Mouse (Mus musculus): ENCODE results near the gene Ube2q2. TPM values are rescaled to one million over a fixed set of nuclear protein-coding genes. Genes with fewer than 3 reads are reported as not detected.
A peak's percentile ranks its signal among the peaks of the same experiment; 100 is the strongest.

Gene Ube2q2
- polyA plus RNA-seq, 1 experiment from 2014 or later = 41.3 TPM

GRCm38 (mm10) chr9:55131851-55132250 lies 16.8 kb upstream of the Ube2q2 start:
- H3K27me3 ChIP-seq = no peaks in the 10 kb centered on the region
- H3K36me3 ChIP-seq = no peaks in the 10 kb centered on the region
- no peak overlapping the region for H3K27ac ChIP-seq (replicated peaks)
- no peak overlapping the region for H3K4me2 ChIP-seq
- no peaks in the 10 kb centered on the region for H3K4me1 ChIP-seq (replicated peaks)
- H3K9me3 ChIP-seq = no peaks in the 10 kb centered on the region
- H3K4me3 ChIP-seq = no peak overlapping the region
- no peak for ATAC-seq (ENCODE audit: low FRiP score, low read depth)
- H3K9ac ChIP-seq = no peak overlapping the region

DNA sequence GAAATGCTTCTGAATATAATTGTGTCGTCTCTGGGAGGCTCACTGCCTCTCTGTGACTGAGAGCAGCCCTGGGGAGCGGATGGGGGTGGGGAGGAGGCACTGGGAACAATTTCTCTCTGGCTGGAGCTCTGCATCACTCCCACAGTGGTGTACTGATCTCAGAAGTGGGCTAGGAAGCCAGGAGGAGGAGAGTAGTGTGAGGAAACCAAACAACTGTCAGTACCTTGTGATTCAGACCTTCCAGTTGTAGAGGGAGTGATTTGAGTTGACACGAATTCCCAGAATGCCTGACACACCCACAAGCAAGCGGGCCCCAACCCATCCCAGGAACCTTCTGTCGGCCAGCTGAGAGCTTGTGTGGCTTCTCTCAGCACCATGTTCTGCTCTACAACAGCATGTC lies 12.1 kb upstream of the Ube2q2 start:
- no peak for ATAC-seq (ENCODE audit: low FRiP score, low read depth)
- Histone ChIP-seq H3K4me2 (no peak overlapping the region), H3K4me3 (no peak overlapping the region), H3K9me3 (no peaks in the 10 kb centered on the region), H3K9ac (no peak overlapping the region), H3K27ac (replicated peaks) (no peak overlapping the region), H3K4me1 (replicated peaks) (no peaks in the 10 kb centered on the region), H3K27me3 (no peaks in the 10 kb centered on the region), H3K36me3 (no peaks in the 10 kb centered on the region)
- WGBS = 53% methylated on average over 5 of the region's 5 CpGs

DNA sequence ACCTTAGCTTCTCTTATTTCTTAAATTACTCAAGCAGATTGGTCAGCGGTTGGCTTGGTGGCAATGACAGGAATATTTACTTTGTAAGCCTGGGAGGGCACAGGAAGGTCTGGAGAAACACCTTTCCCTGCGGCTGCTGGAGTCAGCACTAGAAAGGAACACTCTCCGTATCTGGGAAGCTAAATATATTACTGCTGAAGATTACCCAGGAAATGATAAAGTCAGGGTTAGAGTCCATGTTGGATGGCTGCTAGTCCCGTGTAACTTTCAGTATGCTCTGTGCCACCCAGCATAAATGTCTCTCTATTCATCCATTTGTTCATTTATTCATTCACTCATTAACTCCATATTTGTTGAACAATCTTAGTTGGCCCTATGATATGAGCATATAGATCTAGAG lies 11.5 kb upstream of the Ube2q2 start:
- Histone ChIP-seq H3K4me1 (replicated peaks) (no peaks in the 10 kb centered on the region), H3K36me3 (no peaks in the 10 kb centered on the region), H3K4me2 (no peak overlapping the region), H3K9ac (no peak overlapping the region), H3K27me3 (no peaks in the 10 kb centered on the region), H3K4me3 (no peak overlapping the region), H3K9me3 (no peaks in the 10 kb centered on the region), H3K27ac (replicated peaks) (no peak overlapping the region)
- ATAC-seq (ENCODE audit: low FRiP score, low read depth) = no peak
- WGBS = 85% methylated on average over 4 of the region's 4 CpGs

- Histone ChIP-seq H3K4me3 (no peak overlapping the region), H3K27ac (replicated peaks) (no peak overlapping the region), H3K27me3 (no peaks in the 10 kb centered on the region), H3K9me3 (no peaks in the 10 kb centered on the region), H3K4me1 (replicated peaks) (no peaks in the 10 kb centered on the region), H3K4me2 (no peak overlapping the region), H3K9ac (no peak overlapping the region), H3K36me3 (no peaks in the 10 kb centered on the region)
- ATAC-seq (ENCODE audit: low FRiP score, low read depth) = no peak
- 69% methylated on average over 5 of the region's 5 CpGs for WGBS
Measured at GRCm38 (mm10) chr9:55139958-55140357, 8.7 kb upstream of the Ube2q2 start.

DNA sequence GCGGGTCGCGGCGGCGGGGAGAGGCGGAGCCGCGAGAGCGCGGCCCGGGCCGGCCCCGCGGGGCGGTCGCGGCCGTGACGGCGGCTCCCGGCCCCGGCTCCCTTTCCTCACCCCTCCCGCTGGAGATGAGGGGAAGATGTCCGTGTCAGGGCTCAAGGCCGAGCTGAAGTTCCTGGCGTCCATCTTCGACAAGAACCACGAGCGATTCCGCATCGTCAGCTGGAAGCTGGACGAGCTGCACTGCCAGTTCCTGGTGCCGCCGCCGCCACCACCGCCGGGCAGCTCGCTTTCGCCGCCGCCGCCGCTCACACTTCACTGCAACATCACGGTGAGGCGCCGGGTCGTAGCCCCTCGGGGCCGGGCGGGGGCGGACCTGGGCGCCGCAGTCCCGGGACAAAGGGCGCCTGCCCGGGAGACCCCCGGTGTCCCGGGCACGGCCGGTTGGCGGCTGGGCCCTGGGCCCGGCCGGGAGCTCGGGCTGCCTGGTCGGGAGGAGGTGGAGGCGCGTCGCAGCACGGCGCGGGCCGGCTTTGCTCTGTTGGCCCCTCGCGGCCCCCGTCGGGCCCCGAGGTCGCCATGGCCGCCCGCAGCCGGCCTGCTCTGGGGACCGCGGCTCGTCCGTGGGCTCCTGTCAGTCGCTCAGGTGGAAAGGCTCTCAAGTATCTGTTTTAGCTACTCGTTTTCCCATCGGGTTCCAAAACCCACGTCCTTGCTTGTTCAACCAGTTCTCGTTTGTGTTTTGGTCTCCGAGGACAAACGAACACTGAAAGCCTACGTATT lies 1.0 kb downstream of the Ube2q2 start:
- Histone ChIP-seq H3K27me3 (no peaks in the 10 kb centered on the region), H3K9me3 (no peaks in the 10 kb centered on the region), H3K9ac (peak overlapping the region; percentile 85), H3K4me2 (peak overlapping the region; percentile 95), H3K27ac (replicated peaks) (peak overlapping the region; percentile 87), H3K36me3 (no peaks in the 10 kb centered on the region), H3K4me1 (replicated peaks) (peaks cover 23% of the 10 kb centered on the region), H3K4me3 (peak overlapping the region; percentile 74)
- under 1% methylated on average over 73 of the region's 93 CpGs for WGBS
- ATAC-seq (ENCODE audit: low FRiP score, low read depth) = peak; percentile 83

DNA sequence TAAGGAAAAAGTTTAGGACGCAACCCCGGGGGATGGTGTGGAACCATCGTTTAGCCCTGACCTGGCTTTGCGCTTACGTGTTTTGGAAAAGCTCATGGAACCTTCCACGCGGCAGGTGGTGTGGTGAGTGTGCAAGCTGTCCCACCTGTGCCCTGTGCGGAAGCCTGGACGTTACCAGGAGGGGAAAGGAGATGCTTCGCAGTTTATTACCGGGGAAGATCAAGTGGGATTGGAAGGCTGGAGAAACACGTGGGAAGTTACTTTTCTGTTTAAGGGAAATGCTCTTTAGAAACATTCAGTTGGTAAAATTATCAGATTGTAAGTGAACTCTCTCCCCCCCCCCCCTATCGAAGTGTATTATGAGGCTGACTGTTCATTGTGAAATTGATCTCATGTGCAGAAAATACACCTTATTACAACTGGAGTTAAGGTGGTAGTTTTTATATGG lies 1.6 kb downstream of the Ube2q2 start:
- ATAC-seq (ENCODE audit: low FRiP score, low read depth) = no peak
- peak overlapping the region; percentile 85 for H3K9ac ChIP-seq

GRCm38 (mm10) chr9:55151096-55151495 lies 2.4 kb downstream of the Ube2q2 start:
- Histone ChIP-seq H3K4me1 (replicated peaks) (peaks cover 23% of the 10 kb centered on the region), H3K36me3 (no peaks in the 10 kb centered on the region), H3K9ac (no peak overlapping the region), H3K4me2 (peak overlapping the region; percentile 95), H3K4me3 (peak overlapping the region; percentile 74; the same call in 1 of the 2 replicates), H3K27ac (replicated peaks) (no peak overlapping the region), H3K9me3 (no peaks in the 10 kb centered on the region), H3K27me3 (no peaks in the 10 kb centered on the region)
- no peak for ATAC-seq (ENCODE audit: low FRiP score, low read depth)

More for the DNA sequence above, 1.6 kb downstream of the Ube2q2 start:
- Histone ChIP-seq H3K27ac (replicated peaks) (peak overlapping the region; percentile 87; the same call in 1 of the 2 replicates), H3K4me2 (peak overlapping the region; percentile 95), H3K27me3 (no peaks in the 10 kb centered on the region), H3K9me3 (no peaks in the 10 kb centered on the region), H3K4me3 (peak overlapping the region; percentile 74), H3K36me3 (no peaks in the 10 kb centered on the region), H3K4me1 (replicated peaks) (peaks cover 23% of the 10 kb centered on the region)
- 3% methylated on average over 13 of the region's 13 CpGs for WGBS

DNA sequence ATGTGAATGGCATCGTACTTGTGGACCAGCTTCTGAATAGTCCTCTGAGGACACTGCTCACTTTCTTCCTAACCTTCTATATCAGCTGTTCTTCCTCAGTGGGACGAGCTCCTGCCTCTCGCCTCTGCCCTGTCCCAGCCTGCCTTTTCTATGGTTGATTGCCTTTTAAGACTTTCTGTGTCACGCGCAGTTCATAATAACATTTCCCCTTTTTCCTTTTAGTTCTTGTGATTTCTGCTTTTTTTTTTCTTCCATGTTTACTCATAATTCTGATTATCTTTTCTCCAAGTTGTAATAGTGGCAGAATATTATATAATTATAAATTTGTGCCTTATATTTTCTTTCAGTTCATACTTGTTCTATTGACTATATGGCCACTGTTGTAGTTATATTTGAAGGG lies 4.3 kb downstream of the Ube2q2 start:
- no peak for ATAC-seq (ENCODE audit: low FRiP score, low read depth)
- no peaks in the 10 kb centered on the region for H3K9me3 ChIP-seq
- no peak overlapping the region for H3K9ac ChIP-seq
- no peak overlapping the region for H3K27ac ChIP-seq (replicated peaks)
- H3K4me3 ChIP-seq = no peak overlapping the region
- no peaks in the 10 kb centered on the region for H3K36me3 ChIP-seq
- no peaks in the 10 kb centered on the region for H3K27me3 ChIP-seq
- H3K4me2 ChIP-seq = no peak overlapping the region
- H3K4me1 ChIP-seq (replicated peaks) = peaks cover 23% of the 10 kb centered on the region
- 81% methylated on average over 5 of the region's 5 CpGs for WGBS

GRCm38 (mm10) chr9:55170655-55171412 lies 22.2 kb downstream of the Ube2q2 start:
- Histone ChIP-seq H3K4me3 (no peak overlapping the region), H3K36me3 (0 out of 2 replicates have a peak, but pooled peaks cover 3% of the 10 kb centered on the region), H3K27ac (replicated peaks) (no peak overlapping the region), H3K4me2 (no peak overlapping the region), H3K9me3 (no peaks in the 10 kb centered on the region), H3K27me3 (no peaks in the 10 kb centered on the region), H3K9ac (no peak overlapping the region), H3K4me1 (replicated peaks) (no peaks in the 10 kb centered on the region)
- 94% methylated on average over 7 of the region's 7 CpGs for WGBS
- no peak for ATAC-seq (ENCODE audit: low FRiP score, low read depth)

GRCm38 (mm10) chr9:55172195-55172685 lies 23.6 kb downstream of the Ube2q2 start:
- Histone ChIP-seq H3K27me3 (no peaks in the 10 kb centered on the region), H3K36me3 (no peaks in the 10 kb centered on the region), H3K27ac (replicated peaks) (no peak overlapping the region), H3K4me3 (no peak overlapping the region), H3K4me2 (no peak overlapping the region), H3K9me3 (no peaks in the 10 kb centered on the region), H3K4me1 (replicated peaks) (no peaks in the 10 kb centered on the region), H3K9ac (no peak overlapping the region)
- WGBS = 97% methylated on average over 1 of the region's 1 CpGs
- no peak for ATAC-seq (ENCODE audit: low FRiP score, low read depth)

- 87% methylated on average over 2 of the region's 2 CpGs for WGBS
- no peak for ATAC-seq (ENCODE audit: low FRiP score, low read depth)
- no peaks in the 10 kb centered on the region for H3K27me3 ChIP-seq
- no peak overlapping the region for H3K4me2 ChIP-seq
- no peak overlapping the region for H3K9ac ChIP-seq
- no peak overlapping the region for H3K27ac ChIP-seq (replicated peaks)
- H3K4me3 ChIP-seq = no peak overlapping the region
- H3K36me3 ChIP-seq = no peaks in the 10 kb centered on the region
- no peaks in the 10 kb centered on the region for H3K9me3 ChIP-seq
- H3K4me1 ChIP-seq (replicated peaks) = no peaks in the 10 kb centered on the region
Measured at GRCm38 (mm10) chr9:55174235-55174634, 25.6 kb downstream of the Ube2q2 start.

DNA sequence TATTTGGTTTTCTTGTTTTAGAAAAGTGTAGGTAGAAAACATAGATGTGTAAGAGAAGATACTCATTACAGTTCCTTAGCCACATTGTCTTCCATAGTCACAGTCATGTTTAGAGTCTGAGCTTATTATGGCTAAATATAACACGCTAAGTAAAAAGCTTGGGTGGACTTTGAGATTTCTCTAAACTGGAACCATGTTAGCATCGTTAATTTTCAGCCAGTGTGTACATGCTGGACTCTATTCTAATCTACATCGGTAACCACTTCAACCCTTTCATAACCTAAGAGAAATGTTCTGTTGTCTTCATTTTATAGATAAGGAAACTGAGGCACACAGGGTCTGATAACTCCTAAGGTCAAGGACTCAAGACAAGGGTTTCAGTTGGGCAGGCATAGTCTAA lies 47.2 kb downstream of the Ube2q2 start:
- Histone ChIP-seq H3K9ac (no peak overlapping the region), H3K27me3 (no peaks in the 10 kb centered on the region), H3K4me3 (no peak overlapping the region), H3K27ac (replicated peaks) (no peak overlapping the region), H3K9me3 (no peaks in the 10 kb centered on the region), H3K36me3 (peaks cover 5% of the 10 kb centered on the region; the same call in 1 of the 2 replicates), H3K4me2 (no peak overlapping the region), H3K4me1 (replicated peaks) (no peaks in the 10 kb centered on the region)
- WGBS = 97% methylated on average over 3 of the region's 3 CpGs
- ATAC-seq (ENCODE audit: low FRiP score, low read depth) = no peak
